Mouse (Mus musculus) heart, adult 18-20 months (tissue): ENCODE measurements around the gene Zmym4. TPM values are rescaled to one million over a fixed set of nuclear protein-coding genes. Genes with fewer than 3 reads are reported as not detected.

Experiments used
- DNase-seq, 2 experiments: peaks; one replicate each; pipeline ENCODE4 v3.0.0; 2021 to 2022; ENCODE audit warnings: mixed read lengths in 1 of 2
- total RNA-seq, 2 experiments: library from RNA; stranded (reverse); gene quantifications; 2 replicates each; pipeline ENCODE4 v1.2.3; 2021

Zmym4 gene
- total RNA-seq, 2 experiments from 2014 or later: 20.0 to 23.1 TPM

GRCm38 (mm10) chr4:126942846-126943245 lies 25.1 kb downstream of the Zmym4 start:
- DNase-seq: no peak

GRCm38 (mm10) chr4:126927701-126928100 lies 40.2 kb downstream of the Zmym4 start:
- DNase-seq: no peak

GRCm38 (mm10) chr4:126889879-126890278 lies 78.1 kb downstream of the Zmym4 start:
- DNase-seq: no peak

- DNase-seq: no peak
Observed at GRCm38 (mm10) chr4:126885953-126886352, 82.0 kb downstream of the Zmym4 start.

GRCm38 (mm10) chr4:126883602-126884001 lies 84.3 kb downstream of the Zmym4 start:
- no peak for DNase-seq

GRCm38 (mm10) chr4:126879560-126880275 lies 88.2 kb downstream of the Zmym4 start:
- no peak for DNase-seq

GRCm38 (mm10) chr4:126872717-126873116 lies 95.2 kb downstream of the Zmym4 start:
- no peak for DNase-seq

- no peak for DNase-seq
Observed at GRCm38 (mm10) chr4:126868699-126869098, 99.2 kb downstream of the Zmym4 start.

GRCm38 (mm10) chr4:126861514-126862266 lies 106.2 kb downstream of the Zmym4 start:
- DNase-seq: no peak

- no peak for DNase-seq
Observed at GRCm38 (mm10) chr4:126860268-126860986, 107.5 kb downstream of the Zmym4 start.

GRCm38 (mm10) chr4:126852971-126853370 lies 115.0 kb downstream of the Zmym4 start:
- DNase-seq: no peak

- DNase-seq: no peak
Observed at GRCm38 (mm10) chr4:126850778-126851080, 117.2 kb downstream of the Zmym4 start.

GRCm38 (mm10) chr4:126850019-126850777 lies 117.7 kb downstream of the Zmym4 start:
- no peak for DNase-seq

GRCm38 (mm10) chr4:126846971-126847370 lies 121.0 kb downstream of the Zmym4 start:
- no peak for DNase-seq

GRCm38 (mm10) chr4:126845664-126846063 lies 122.3 kb downstream of the Zmym4 start:
- DNase-seq: no peak

- DNase-seq: no peak
Observed at GRCm38 (mm10) chr4:126842911-126843310, 125.0 kb downstream of the Zmym4 start.

- DNase-seq: no peak
Observed at GRCm38 (mm10) chr4:126840996-126841560, 126.9 kb downstream of the Zmym4 start.

GRCm38 (mm10) chr4:126839873-126840272 lies 128.1 kb downstream of the Zmym4 start:
- peak; percentile 70 to 93 for DNase-seq

- no peak for DNase-seq
Observed at GRCm38 (mm10) chr4:126838799-126839198, 129.1 kb downstream of the Zmym4 start.

GRCm38 (mm10) chr4:126831122-126831521 lies 136.8 kb downstream of the Zmym4 start:
- no peak for DNase-seq

- no peak for DNase-seq
Observed at GRCm38 (mm10) chr4:126823917-126824316, 144.0 kb downstream of the Zmym4 start.
